Mouse (Mus musculus): ENCODE data around the gene Trpc5.

Trpc5 gene

GRCm38 (mm10) chrX:144335332-144336015 lies 352.5 kb downstream of the Trpc5 start:
- no peak for DNase-seq (ENCODE audit: inconsistent ontology term)
